Mouse (Mus musculus): ENCODE results near the gene Apol7a.

Gene Apol7a

DNA sequence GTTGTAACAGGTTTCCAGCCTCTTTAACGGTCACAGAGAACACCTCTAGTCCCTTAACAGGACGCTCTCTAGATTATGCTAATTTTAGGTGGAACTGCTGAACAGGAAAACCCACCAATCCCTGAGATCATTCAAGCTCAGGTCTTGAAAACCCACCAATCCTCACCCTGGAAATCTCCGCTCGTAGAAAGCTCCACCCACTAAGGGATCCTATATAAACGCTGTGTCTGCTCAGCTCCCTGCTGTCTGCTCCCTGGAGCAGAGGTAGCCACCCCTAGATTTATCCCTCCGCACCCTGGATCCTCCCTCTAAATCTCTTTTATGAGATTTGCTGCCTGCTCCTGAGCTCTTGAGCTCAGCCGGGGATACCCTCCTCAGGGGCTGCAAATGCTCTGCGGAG is 28.3 kb downstream of the Apol7a start:
- DNase-seq (ENCODE audit: low spot score) = no peak

DNA sequence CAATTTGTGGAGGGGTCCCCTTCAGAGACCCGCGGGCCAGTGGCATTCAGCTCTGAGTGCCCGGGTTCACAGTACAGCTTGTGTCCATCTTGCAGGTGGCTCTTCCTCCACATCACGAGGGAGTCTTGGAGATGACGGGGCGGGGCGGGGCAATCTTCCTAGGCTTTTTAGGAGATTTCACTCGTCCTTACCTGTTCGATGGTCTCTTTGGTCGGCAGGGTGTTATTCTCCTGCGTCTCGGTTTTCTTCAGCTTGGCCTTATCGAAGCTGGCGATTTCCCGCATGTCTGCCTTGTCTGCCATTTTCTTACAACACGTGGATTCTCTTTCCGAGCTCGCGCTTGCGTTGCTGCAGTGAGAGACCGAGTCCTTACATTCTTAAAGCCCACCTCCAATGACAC is 28.9 kb downstream of the Apol7a start:
- DNase-seq (ENCODE audit: low spot score) = no peak

DNA sequence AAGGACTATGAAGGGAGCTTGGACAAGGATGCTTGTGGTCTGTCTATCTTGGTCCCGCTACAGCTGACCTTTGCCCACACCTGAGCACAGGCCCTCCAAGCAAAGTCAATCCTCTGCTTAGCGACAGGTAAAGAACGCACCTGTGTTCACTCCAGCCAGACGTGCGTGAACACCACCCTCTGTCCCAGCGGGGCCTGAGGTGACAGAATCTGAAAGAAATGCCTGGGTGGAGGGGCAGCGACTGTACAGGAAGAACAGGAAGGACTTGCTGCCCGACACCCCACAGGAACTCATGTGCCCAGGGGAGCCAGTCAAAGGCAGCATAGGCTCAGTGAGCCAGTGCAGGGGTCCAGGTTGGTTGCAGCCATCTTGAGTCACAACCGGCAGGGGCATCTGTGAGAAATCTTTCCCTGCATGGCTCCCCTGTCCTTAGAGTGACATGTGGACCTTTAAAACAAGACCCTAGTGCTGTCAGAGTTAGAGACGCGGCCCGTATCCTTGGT is 30.0 kb downstream of the Apol7a start:
- DNase-seq (ENCODE audit: low spot score) = no peak

DNA sequence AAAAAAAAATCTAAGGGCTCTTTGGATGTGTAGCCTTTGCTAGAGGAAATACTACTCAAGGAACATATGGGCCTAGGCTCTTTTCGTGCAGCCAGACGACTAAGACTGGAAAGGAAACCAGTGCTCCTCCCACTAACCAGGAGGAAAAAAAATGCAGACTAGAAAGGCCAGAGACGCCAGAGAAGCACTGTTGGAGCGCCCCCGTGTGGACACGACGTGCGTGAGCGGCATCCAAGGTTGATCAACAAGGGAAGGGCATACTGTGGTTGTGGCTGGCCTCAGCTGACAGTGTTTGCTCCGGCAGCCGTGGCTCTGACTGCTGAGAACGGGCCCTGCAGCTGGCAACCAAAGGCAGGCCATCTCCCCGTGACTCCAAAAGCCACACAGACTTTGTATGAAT is 30.8 kb downstream of the Apol7a start:
- peak; percentile 87 for DNase-seq (ENCODE audit: low spot score)

DNA sequence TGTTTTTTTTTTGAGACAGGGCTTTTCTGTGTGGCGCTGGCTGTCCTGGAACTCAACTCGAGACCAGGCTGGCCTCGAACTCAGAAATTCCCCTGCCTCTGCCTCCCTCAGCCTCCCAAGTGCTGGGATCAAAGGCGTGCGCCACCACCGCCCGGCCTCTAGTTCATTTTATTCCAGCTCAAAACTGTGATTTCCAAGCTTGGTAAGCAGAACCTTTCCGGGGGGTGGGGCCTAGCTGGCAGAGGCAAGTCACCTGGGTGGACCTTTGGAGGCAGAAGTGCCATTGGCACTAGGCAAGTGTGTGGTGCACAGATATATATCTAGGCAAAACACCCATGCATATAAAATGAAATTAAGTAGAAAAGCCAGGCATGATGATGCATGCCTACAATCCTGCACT is 31.4 kb downstream of the Apol7a start:
- DNase-seq (ENCODE audit: low spot score) = no peak

DNA sequence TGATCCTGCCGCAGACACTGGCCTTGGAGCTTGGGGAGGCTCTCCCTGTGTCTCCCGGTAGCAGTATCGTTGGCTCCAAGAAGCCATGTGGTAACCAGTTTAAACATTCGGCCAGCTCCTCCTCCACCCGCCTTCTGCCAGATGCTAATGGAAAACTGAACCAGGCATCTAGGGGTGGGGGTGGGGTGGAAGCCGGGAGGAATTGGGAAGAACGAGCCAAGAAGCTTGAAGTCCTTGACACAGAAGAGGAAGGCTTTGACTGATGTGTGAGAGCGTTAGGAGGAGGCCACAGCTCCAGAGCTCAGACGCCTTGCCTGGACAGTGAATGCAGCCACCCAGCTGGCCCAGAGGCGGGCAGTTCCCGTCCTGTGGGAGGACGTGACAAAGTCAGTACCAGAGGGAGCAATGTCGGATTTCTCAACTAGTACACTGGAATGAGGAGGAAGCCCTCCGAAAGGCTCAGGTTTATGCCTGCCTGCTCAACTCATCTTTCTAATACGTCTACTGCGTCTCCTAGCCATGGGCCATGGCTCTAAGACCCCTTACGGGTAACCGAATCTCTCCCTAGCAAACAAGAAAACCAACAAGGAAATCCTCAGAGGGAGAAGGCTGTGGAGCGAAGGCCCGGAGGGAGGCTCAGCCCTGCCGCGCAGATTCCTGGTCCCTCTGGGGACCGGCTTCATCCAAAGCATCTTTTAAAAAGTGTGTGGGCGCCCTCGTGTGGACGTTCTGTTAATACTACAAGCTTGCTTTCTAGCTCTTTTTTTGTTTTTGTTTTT is 32.0 kb downstream of the Apol7a start:
- peak; percentile 70 for DNase-seq (ENCODE audit: low spot score)

DNA sequence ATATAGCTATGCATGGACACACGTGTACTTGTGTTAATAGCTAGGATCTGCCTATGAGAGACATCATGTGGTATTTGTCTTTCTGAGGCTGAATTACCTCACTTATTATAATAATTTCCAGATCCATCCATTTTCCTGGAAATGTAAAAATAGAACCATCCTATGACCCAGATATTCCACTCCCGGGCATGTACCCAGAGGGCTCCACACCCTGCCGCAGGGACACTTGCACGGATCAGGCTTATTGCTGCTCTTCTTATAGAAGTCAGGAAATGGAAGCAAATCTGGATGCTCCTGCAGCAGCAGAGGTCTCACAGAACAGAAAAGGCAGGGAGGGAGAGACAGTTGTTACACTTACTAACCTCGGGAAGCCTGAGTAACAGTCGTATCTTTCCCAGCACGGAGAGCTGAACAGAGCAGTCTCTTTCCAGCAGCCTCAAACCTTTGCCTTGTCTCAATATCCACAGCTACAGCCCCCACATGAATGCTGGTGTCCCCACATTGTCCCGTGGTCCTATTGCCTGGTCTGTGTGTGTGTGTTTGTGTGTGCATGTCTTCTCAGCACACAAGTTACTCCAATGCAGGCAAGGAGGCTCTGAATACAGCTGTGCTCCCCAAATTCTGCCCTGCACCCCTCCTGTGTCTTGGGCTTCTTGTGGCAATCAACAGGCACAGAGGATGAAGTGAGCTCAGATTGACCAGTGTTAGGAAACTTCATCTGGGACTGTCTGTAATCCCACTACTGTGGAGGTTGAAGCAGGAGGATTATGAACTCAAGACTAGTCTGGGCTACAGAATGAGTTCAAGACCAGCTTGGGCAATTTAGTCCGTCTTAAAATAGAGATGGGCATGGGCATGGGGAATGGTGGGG is 33.0 kb downstream of the Apol7a start:
- DNase-seq (ENCODE audit: low spot score) = no peak

DNA sequence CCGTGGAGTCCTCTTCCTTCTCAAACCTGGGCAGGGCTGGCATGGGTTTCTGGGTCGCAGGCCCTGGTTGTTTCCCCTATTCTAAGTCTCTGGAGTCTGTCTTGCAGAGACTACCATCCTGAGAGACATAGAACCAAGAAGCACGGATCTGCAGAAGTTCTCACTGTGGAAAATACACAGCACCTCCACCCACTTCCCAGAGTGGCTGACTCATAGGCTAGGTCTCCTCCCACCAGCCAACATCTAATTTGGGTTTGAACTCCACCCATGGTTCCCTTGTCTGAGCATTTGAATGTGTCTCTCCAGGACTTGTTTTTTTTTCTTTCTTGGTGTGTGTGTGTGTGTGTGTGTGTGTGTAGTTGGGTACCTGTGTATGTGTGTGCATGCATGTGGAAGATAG is 34.9 kb downstream of the Apol7a start:
- DNase-seq (ENCODE audit: low spot score) = no peak

DNA sequence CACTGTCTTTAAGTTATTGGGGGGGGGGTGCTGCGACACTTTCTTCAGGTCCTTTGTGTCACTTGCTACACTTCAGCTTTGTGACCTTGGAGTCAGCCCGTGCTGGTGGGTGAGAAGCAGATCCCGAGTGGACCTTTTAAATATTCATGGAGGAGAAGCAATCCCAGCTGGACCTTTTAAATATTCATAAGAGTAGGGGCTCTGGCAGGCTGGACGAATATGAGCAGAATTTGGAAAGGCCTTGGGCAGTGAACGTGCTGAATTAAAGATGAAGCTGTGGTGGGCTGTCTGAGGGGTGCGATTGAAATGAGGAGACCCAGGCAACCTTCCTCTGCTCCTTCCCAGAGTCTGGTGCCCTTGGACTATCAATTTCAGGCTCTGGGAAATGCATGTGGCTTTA is 35.3 kb downstream of the Apol7a start:
- no peak for DNase-seq (ENCODE audit: low spot score)

DNA sequence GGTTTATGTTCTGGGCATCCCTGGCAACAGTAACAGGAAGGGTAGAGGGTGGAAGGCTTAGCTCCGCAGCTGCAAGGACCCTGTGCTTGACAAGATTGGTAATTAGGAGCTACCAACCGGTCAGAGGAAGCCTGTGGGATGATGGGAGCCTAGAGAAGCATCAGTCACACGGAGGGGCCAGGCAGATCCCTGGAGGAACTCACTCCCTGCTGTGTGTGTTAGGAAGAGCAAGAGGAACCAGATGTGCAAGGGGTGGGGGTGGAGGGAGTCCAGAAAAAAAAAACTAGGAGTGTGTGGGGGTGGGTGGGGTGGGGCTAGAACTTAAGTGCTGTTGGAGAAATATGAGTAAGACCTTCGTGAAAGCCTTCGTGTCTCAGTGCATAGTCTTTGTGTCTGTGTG is 36.0 kb downstream of the Apol7a start:
- DNase-seq (ENCODE audit: low spot score) = no peak

DNA sequence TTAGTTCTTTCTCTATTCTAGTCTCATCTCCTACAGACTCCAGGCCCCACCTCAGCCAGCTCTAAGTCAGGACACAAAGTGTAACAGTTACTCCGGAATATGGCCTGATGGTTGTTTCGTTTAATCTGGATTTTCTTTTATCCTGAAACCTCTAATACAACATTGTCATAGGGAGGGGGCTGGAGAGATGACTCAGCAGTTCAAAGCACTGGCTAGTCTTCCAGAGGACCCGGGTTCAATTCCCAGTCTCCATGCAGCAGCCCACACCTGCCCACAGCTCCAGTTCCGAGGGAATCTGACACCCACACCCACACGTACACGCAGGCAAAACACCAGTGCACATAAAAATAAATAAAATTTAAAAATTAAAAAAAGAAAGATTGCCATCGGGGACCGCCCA is 39.0 kb downstream of the Apol7a start:
- no peak for DNase-seq (ENCODE audit: low spot score)

DNA sequence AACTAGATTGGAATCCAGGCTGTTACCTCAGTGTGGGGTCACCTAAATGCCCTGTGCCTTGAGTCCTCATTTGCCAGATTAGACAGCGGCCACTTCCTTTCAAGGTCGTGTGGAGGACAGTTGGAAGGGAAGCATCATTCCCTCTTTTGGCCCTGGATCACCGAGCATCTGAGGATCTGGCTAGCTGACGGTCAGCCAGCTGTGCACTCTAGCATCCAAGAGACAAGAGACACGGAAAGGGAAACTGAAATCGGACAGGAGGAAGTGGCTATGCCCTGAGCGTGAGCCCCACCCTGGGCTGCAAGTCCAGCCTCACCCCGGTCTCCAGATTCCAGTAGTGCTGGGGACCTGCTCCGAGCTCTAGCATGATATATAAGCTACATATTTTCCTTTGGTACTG is 39.4 kb downstream of the Apol7a start:
- no peak for DNase-seq (ENCODE audit: low spot score)

DNA sequence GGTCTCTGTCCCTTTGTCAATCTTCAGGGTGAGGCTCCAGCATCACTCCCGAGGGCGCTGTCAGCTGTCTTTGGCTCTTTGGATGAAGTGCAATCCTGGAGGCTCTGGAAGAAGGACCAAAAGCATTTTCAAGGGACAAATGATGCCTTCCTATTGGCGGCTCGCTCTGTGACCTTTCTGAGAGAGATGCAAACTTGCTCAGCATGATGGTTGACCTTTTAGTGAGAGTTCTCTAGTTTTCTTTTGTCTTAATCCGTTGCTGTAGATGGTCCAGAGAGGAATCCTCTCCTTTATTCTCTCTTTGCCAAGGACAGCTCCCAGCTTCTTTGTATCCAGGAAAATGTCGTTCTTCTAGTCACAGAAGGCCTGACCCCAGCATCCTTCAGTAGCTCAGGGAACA is 39.8 kb downstream of the Apol7a start:
- no peak for DNase-seq (ENCODE audit: low spot score)

DNA sequence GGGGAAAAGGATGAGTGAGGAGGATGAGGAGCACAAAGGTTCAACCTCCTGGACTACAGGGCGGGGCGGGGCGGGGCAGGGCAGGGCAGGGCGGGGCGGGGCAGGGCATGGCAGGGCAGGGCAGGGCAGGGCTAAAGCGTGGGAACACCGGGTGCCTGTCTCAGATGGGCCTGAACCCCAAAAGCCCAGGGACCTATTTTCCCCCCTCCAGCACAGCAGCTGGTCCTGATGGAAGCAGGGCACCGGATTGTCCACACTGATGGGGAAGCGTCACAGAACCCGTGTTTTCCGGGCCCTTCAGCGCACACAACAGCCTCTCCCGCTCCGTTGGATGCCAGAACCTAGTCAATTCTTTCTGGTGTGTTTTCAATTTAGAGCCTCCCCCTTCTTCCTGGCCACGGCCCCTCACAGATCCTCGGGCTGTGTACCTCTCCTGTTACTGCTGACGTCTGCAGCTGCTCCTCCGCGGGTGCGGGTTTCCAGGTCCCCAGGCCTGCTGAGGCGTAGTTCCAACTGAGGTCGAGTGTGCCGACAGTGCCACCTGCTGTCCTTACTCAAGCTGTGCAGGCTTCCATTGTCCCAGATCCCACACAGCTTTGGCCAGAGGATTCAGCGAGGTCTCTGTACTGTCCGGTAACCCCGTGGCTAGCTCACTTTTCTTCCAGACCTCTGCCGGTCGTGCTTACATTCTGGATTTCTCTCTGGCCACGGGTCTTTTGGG is 40.4 kb downstream of the Apol7a start:
- DNase-seq (ENCODE audit: low spot score) = peak; percentile 75

DNA sequence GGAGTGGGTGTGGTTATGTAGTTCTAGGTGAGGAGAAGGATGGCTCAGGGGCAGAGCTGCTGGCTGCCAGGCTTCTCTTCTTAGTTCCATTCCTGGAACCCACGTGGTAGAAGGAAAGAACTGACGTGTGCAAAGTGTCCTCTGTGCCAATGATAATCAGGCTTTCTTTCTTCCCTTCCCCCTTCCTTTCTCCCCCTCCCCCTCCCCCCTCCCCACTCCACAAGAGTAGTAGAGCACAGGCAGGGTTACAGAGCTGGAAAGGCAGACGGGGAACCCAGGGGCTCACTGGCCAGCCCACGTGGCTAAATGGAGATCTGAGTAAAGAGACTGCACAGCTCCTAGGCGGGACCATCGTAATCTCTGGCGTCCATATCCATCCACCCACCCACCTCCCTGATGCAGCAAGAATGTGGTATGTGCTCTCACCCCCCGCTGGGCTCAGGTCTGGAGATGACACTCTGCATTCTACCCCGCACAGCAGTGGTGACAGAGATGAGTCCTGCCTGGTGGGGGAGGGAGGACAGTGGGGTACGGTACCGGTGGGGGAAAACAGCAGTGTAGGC is 42.6 kb downstream of the Apol7a start:
- DNase-seq (ENCODE audit: low spot score) = no peak

DNA sequence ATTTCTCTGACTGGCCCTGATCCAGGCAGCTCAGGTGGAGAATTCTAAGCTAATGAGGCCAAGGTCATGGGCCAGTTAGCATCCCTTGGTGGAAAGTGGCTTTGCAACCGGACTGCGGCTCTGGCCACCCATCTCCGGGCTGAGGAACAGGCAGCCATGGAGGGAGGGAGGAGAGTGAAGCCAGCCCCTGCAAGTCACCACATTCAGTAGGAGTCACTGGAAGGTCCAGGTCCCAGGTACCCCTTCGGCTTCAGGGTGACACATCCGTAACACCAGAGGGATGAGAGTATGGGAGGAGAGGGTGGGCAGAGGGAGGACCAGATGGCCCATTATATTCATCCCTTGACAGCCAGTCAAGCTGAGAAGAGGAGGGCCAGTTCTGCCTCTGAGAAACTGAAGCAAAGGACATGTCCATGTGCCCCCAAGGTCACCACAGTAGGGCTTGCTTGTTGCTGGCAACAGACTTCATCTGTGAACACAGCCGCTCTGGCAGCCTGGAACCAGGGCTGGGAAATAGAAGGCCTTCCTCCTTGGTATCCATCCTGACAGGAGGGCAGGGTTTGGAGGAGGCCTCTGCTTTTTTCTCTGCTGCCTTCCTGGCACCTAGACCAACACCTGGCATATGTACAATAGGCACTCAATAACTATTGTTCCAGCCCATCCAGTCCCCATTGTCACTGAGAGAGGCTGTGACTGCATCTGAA is 43.9 kb downstream of the Apol7a start:
- DNase-seq (ENCODE audit: low spot score) = no peak

DNA sequence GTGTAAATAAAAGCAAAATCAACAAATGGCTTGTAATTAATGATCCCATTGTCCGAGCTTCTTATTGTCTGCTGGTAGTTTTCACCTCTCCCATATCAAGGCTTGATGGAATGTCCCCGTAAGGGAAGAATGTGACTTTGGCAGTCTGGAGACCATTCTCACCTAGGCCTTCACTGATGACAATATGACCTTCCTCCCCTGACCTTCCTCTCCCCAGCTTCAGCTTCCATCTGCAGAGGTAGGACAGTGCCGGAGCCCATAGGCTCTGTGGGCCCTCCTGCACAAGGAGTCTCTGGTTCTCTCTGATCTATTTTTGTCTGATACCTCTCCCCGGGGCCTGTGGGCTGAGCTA is 44.4 kb downstream of the Apol7a start:
- no peak for DNase-seq (ENCODE audit: low spot score)

DNA sequence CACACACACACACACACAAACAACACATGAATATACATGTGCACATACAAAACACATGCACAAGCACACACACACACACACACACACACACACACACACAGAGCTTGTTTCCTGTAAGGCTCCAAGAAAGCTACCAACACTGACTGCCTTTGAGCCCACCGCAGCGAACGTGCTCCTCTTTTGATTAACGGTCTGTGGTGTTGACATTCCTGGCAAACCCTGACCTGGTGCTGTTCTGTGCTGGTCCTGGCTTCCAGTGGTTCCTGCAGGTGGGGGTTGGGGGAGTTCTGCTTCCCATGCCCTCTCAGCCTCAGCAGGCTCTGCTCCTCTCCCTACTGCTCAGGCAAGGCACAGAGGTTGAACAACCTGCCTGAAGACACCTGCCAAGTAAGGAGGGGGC is 45.1 kb downstream of the Apol7a start:
- no peak for DNase-seq (ENCODE audit: low spot score)

DNA sequence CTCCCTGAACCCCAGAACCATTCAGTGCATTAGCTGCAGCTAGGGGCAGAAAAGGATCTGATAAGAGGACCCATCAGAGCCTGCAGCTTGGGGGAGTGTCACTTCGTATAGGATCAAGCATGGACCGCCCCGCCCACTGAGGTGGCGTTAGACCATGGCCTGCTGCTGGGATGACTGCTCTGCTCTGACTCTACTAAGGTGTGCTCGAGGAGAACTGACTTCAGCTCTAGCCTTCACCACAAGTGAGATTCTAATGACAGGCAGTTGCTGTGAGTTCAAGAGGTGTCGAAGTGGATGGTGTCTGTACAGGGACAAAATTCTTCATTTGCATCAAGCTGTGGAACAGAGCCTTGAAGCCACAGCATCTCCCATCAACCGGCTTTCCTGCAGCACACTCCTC is 46.0 kb downstream of the Apol7a start:
- DNase-seq (ENCODE audit: low spot score) = no peak

DNA sequence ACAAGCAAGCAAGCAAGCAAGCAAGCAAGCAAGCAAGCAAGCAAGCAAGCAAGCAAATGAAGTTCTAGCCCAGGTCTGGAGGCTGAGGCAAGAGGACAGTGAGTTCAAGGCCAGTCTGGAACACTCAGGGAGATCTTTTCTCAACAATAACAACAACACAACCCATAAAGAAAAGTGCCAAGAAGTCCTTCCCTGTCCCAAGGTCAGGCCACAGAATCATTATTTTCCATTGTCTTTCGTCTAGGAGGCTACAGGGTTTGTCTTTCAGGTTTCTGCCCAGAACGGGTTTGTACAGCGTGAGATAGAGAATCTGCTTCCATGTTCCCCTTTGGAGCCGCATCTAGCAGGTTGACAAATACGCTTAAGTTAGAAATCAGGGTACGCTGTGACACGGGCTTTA is 48.8 kb downstream of the Apol7a start:
- DNase-seq (ENCODE audit: low spot score) = no peak

DNA sequence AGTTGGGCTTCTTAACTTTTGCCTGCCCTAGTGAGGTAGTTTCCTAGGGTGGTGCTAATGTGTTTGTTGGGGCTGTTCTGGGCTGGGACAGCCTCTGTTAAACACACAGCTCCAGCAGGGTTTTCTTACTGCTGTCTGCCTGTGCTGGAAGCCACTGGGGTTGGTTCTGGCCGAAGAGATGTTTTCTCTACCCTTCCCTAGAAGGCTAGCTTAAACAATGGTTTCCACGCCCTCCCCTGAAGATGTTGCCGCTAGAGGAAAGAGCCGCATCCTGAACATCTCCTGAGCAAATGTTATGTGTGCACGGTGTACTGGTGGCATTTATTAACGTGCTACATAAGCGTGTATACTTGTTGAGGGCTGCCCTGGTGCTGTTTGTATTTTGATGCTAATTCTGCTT is 50.8 kb downstream of the Apol7a start:
- DNase-seq (ENCODE audit: low spot score) = no peak
